Mouse (Mus musculus) spleen, postnatal 36 days (tissue): ENCODE results near the gene Dpm2.

Experiments used
- DNase-seq, 2 experiments: peaks; one replicate each; pipeline ENCODE4 v3.0.0; 2022; ENCODE audit warnings: low spot score in 2 of 2, mixed read lengths in 1 of 2

Dpm2 gene

DNA sequence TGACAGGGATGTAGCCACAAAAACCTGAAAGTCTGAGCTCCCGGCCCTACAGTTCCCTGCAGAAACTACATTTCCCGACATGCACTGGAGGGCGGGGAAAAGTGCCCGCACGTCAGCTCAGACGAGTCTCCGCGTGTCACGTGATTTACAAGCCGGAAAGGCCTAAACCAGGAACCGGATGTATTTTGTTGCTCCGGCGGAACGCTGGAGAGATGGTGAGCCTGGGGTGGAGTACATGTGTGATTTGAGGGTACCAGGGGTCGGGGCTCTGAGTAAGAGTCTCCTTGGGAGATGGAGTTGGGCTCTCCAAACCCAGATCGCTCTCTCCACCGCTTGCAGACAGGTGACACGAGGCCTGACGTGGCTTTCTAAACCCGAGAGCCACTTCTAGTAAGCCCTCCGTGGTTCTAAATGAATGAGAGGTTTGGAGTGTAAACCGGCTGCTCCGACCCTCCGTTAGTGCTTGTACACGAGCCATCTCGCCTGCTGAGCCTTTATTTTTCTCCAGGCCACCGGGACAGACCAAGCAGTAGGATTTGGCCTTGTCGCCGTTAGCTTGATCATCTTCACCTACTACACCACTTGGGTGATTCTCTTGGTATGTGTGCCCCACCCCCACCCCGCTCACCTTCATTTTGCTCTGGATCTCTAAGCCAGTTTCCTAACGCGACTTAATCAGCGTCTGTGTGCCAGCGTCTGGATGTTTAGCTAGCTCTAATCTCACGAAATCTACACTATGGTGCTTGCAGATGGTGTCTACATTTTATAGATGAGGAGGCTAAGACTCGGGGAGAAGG is at the start of gene Dpm2:
Gene Dpm2, plus strand, starts transcription at position 161 of the 797 bp plus-strand sequence.
- peak; percentile 89 to 92 for DNase-seq

DNA sequence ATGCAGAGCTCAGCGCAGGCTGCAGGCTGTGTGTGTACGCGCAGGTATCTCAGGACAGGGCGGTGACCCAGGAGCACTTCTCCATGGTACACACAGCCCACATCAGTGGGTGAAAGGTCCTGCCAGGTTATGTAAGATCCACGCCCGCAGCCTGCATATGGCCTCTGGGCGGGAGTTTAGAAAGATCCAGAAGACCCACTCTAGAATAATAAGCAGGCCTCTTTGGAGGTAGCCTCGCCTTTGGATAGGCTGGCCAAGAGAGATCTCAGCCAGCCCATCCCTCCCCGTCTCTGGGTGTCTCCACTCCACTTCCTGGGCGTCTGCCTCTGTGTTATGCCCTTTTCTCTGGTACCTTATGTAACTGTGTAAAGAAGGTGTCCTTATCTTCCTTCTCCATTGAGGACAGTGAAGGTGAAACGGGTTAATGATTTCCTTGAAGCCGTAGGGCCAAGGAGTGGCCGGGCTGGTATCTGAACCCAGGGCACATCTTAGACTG is 46.1 kb upstream of the Dpm2 start:
- no peak for DNase-seq

GRCm38 (mm10) chr2:32525816-32526215 is 44.8 kb upstream of the Dpm2 start:
- no peak for DNase-seq

- DNase-seq: no peak
These were observed 43.1 kb upstream of the Dpm2 start for GRCm38 (mm10) chr2:32527468-32527966.

DNA sequence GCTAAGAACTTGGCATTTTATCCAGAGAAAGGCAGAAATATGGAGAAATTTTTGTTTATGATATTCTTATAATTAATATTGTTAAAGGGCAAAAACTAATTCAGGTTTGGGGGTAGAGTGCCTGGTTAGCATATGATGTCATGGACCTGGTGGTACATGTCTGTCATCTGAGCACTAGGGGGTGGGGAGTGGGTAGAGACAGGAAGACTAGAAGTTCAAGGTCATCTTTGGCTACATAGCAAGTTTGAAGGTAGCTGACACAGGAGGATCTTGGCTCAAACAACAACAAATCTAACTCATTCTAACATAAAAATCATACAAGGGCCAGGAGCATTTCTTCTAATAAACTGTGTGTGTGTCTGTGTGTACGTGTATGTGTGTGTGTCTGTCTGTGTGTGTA is 42.3 kb upstream of the Dpm2 start:
- DNase-seq: no peak

DNA sequence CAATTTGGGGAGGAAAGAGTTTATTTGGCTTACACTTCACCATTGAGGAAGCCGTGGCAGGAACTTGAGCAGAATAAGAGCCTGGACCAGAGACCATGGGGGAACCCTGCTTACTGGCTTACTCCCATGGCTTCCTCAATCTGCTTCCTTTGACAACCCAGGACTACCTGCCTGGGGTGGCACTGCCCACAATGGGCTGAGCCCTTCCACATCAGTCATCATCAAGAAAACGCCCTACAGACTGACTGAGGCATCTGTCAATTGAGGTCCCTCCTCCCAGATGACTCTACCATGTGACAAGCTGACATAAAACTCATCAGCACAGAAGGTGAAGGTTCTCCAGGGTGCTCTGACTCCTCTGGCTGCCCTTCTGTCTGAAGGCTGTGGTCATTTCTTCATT is 40.2 kb upstream of the Dpm2 start:
- DNase-seq: no peak

- DNase-seq: no peak
These were observed 37.5 kb upstream of the Dpm2 start for GRCm38 (mm10) chr2:32533163-32533562.

GRCm38 (mm10) chr2:32534061-32534732 is 36.5 kb upstream of the Dpm2 start:
- peak; percentile 51 to 60 for DNase-seq

DNA sequence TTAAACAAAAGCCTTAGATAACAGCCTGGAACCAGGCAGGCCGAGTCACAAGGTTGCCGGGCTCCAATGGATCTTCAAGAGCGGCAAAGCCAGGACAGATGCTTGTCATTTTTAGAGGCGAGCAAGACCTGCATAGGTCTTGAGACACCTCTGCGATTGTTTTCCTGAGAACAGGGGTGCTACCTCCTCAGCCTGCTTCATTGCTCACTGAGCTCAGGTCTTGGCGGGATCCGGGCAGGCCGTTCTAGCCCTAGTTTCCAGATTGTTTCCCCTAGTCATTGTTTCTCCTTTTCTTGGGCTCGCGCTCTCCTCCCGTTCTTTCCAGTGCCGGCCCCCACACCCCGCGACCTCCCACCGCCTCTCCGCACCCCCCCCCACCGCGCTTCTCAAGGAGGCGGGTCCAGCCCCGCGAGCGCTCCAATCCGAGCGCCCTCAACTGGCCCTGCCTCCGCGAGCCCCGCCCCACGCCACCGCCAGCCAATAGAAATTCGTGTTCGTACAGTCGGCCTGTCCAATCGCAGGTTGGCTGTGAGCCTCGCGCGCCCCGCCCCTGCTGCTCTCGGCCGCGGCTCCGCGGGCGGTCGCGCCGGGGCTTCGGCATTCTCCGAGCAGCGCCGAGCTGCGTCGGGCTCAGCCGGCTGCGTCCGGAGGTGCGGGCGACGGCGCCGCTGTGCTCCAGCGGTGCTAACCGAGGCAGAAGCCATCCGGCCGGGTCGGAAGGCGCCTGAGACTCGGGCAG is 35.8 kb upstream of the Dpm2 start, which contains the start of gene Fam102a:
Gene Fam102a, plus strand, starts transcription at position 600 of the 739 bp plus-strand sequence.
- DNase-seq: peak; percentile 98

DNA sequence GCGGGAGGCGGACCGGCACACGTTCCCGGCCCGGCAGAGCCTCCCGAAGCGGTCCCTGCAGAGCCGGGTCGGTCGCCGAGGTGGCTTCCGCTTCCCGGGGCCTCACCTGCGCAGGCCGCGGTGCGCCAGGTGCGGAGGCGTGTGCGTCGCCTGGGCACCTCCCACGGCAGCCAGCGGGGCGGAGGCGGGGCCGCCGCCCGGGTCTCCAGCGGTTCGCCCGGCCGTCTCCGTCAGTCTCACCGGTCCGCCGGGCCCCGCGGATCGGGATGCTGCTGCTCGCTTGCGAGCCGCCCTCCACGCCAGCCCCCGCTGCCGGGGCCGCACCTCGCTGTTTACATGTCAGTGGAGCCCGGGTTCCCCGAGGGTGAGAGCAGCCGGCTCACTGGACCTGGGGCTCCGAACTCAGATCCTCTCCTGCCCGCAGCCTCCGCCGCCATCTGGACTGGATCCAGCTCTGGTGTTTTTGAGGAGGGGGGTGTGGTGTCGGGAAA is 35.1 kb upstream of the Dpm2 start:
- peak; percentile 76 to 79 for DNase-seq

DNA sequence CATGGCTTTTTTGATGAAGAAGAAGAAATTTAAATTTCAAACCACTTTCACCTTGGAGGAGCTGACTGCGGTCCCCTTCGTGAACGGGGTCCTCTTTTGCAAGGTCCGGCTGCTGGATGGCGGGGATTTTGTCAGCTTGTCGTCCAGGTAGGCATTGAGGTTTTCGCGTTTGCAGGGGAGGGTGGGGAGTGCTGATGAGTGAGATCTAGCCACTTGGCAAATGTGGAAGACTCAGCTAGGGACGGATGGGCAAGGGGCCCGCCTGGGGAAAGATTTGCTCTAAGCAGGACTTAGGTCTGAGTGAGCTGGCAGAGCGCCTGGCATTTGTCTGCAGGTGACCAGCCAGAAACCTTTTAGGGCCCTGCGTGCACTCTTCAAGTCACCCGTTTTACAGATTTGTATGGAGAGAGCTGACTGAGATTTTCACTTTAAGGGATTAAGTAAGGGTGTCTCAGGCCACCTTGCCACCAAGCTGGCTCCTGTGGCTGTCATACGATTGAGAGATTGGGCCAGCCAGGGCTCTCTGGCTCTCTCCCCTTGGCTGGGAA is 34.5 kb upstream of the Dpm2 start:
- peak in 1 of 2 experiments; percentile 30 for DNase-seq

DNA sequence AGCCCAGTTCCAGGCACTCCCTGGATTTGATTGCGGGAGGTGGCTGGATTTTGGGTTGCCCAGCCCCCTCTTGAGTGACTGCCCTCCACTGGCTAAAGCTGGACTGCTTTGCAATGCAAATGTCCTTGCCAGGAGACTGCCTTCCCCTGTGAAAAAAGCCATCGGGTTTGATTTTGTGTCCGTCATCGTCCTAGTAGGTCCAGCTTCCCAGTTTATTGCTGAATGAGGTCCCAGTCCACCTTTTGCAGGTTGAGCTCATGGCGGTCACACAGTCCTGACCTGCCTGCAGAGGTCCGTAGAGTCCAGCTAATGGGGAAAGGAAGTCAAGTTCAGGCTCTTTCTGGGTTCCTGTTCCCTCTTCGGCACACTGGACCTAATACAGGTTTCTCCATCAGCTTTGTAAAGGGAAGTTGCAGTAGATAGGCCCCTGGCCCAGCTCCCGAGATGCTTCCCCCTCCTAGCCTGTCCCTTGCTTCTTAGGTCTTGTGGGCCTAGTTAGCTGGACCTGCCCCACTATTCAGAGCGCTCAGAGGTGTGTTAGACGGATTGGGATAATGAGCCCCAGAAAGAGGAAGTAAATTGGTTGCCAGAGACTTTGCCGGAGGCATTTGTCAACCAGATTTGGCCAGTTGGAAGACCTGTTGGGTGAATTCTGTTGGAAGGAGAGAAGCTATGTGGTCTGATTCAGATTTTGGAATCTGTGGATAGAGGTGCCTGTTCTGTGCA is 33.9 kb upstream of the Dpm2 start:
- DNase-seq: peak; percentile 59 to 63

DNA sequence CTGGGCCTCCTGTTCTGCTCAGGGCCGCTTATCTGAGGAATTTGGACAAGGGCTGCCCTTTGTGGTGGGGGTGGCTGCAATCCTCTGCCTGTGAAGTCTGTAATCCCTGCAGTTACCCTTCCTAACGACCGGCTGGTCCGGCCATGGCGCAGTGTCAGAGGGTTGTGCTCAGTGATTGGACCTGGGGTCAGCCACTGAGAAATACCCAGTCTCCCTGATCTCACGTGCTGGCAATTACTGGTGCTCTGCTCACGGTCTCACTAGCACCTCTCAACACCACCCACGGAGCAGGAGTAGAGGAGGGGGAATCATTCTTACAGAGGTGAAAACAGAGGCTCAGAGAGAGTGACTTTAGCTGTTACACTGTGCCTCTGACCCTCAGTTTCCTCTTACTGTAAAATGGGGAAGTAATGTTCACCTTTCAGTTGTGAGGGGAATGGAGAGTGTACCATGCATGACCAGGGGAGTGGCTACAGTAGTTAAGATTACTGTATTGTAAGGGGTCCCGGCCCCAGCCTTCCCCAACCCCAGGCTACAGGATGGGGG is 33.2 kb upstream of the Dpm2 start:
- peak; percentile 68 to 79 for DNase-seq

DNA sequence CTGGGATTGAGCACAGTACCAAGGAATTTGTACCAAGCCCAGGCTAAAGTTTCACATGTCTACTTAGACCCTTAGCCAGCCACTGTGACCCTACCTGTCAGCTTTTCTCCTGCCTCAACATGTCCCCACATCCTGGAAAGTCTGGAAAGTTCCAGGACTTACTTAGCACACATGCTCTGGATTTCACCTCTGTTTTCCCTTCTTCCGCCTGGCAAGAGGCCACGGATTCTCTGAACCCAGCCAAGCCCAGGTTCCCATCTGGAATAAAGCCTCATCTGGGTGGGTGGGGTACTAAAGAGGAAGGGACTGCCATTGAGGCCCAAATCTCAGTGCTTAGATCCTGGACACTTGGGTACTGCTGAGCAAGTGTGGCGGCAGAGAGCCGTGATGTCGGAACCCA is 32.7 kb upstream of the Dpm2 start:
- no peak for DNase-seq

GRCm38 (mm10) chr2:32538461-32538860 is 32.2 kb upstream of the Dpm2 start:
- no peak for DNase-seq

GRCm38 (mm10) chr2:32539452-32539981 is 31.1 kb upstream of the Dpm2 start:
- DNase-seq: no peak

GRCm38 (mm10) chr2:32541333-32541908 is 29.2 kb upstream of the Dpm2 start:
- no peak for DNase-seq

- DNase-seq: peak; percentile 57 to 60
These were observed 28.6 kb upstream of the Dpm2 start for GRCm38 (mm10) chr2:32541986-32542573.

DNA sequence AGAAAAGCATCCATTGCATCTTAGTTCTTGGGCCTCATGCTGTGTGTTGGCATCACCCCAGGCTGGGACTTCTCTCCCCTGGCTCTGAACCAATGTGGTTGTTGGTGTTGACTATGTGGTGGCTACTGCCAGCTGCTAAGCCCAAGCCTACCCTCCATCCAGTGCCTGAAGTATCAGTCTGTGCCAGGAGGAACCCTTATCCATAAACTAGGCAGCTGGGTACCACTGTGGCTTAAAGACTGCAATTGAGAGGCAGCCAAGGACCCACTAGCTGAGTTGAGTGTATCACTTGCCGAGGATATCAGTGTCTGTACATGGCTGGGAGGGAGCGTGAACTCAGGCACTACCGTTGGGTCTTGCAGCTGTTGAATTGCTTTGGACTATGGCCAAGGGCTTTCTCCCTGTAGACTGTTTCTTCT is 27.6 kb upstream of the Dpm2 start:
- no peak for DNase-seq
